Mouse (Mus musculus) liver, postnatal 0 days (tissue): ENCODE data around the gene Itpr2.

ENCODE experiments used
- CTCF ChIP-seq: sonication (generic); IDR thresholded peaks from 2 replicates; pipeline ENCODE4 v1.5.1; 2016; ENCODE audit warnings: antibody characterized with exemption, low read depth
- EP300 ChIP-seq: IDR thresholded peaks from 2 replicates; pipeline ENCODE4 v1.6.1; 2016; ENCODE audit warnings: antibody characterized with exemption, low read depth, mild to moderate bottlenecking

DNA sequence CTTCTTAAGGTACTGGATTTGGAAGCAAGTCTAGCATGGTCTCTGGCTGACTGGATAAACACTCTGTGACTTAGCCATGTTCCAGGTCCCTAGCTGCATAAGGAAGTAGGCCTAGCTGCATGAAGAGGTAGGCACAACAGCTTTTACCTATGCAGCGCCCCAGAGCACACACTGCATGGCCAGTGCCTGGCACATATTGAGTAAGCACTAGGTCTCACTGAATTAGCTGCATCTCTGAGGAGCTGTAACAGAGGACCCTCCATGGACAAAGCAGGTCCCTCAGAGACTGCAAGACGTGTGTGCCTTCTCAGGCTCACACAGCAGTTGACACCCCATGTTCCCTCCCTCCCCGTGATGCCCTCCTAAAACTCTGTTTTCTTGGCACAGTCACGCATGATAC, 114.0 kb downstream of the Itpr2 start:
- no peak for TF ChIP-seq CTCF
- TF ChIP-seq EP300: no peak
